Mouse (Mus musculus): ENCODE data around the gene Slc16a13. TPM values are rescaled to one million over a fixed set of nuclear protein-coding genes. Genes with fewer than 3 reads are reported as not detected.

Gene Slc16a13
- polyA plus RNA-seq, 1 experiment from 2014 or later = 2.6 TPM

GRCm38 (mm10) chr11:70207283-70207682, 13.6 kb downstream of the Slc16a13 start:
- Histone ChIP-seq H3K4me1 (ENCODE audit: control insufficient read depth, low read depth, low read length) (no peaks in the 10 kb centered on the region), H3K27ac (ENCODE audit: low read length) (no peak overlapping the region), H3K36me3 (ENCODE audit: control insufficient read depth, insufficient read depth) (no peaks in the 10 kb centered on the region), H3K4me3 (ENCODE audit: low read depth, low read length) (no peak overlapping the region), H3K27me3 (ENCODE audit: control insufficient read depth, insufficient read depth, low read depth, low read length) (peaks cover 4% of the 10 kb centered on the region), H3K9me3 (replicated peaks; ENCODE audit: control insufficient read depth, low read length) (no peaks in the 10 kb centered on the region), H3K9ac (ENCODE audit: low read depth, low read length) (no peak overlapping the region), H3K4me2 (ENCODE audit: low read depth, low read length) (no peak overlapping the region)
- 58% methylated on average over 7 of the region's 7 CpGs for WGBS (ENCODE audit: insufficient replicate concordance)
- ATAC-seq (ENCODE audit: low read depth) = no peak

DNA sequence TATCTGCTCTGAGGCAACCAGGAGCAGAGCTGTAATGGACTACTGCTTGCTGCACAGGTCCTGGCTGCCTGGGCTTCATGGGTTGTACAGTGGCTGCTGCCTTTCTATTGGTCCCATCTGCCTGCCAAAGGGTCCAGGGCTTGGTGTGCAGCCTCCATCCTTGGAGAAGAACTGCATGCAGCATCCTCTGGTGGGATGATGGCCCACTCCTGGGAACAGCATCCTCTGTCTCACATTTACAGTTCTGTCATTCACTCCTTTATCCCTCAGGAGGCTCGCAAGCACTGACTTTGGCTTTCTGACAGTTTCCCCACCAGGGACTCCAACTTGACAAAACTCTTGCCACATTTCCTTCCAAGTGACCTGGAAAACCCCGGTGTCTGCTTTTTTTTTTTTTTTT, 14.1 kb downstream of the Slc16a13 start:
- Histone ChIP-seq H3K27me3 (ENCODE audit: control insufficient read depth, insufficient read depth, low read depth, low read length) (no peaks in the 10 kb centered on the region), H3K4me1 (ENCODE audit: control insufficient read depth, low read depth, low read length) (no peaks in the 10 kb centered on the region), H3K27ac (ENCODE audit: low read length) (no peak overlapping the region), H3K9ac (ENCODE audit: low read depth, low read length) (no peak overlapping the region), H3K36me3 (ENCODE audit: control insufficient read depth, insufficient read depth) (no peaks in the 10 kb centered on the region), H3K4me2 (ENCODE audit: low read depth, low read length) (no peak overlapping the region), H3K4me3 (ENCODE audit: low read depth, low read length) (no peak overlapping the region), H3K9me3 (replicated peaks; ENCODE audit: control insufficient read depth, low read length) (no peaks in the 10 kb centered on the region)
- whole genome bisulfite sequencing (ENCODE audit: insufficient replicate concordance) = 44% methylated on average over 2 of the region's 2 CpGs
- ATAC-seq (ENCODE audit: low read depth) = no peak

- H3K9me3 ChIP-seq (replicated peaks; ENCODE audit: control insufficient read depth, low read length) = no peaks in the 10 kb centered on the region
- no peak overlapping the region for H3K4me3 ChIP-seq (ENCODE audit: low read depth, low read length)
- no peaks in the 10 kb centered on the region for H3K27me3 ChIP-seq (ENCODE audit: control insufficient read depth, insufficient read depth, low read depth, low read length)
- H3K4me1 ChIP-seq (ENCODE audit: control insufficient read depth, low read depth, low read length) = no peaks in the 10 kb centered on the region
- H3K4me2 ChIP-seq (ENCODE audit: low read depth, low read length) = no peak overlapping the region
- H3K36me3 ChIP-seq (ENCODE audit: control insufficient read depth, insufficient read depth) = no peaks in the 10 kb centered on the region
- H3K9ac ChIP-seq (ENCODE audit: low read depth, low read length) = no peak overlapping the region
- ATAC-seq (ENCODE audit: low read depth) = no peak
- no peak overlapping the region for H3K27ac ChIP-seq (ENCODE audit: low read length)
- WGBS (ENCODE audit: insufficient replicate concordance) = 34% methylated on average over 5 of the region's 5 CpGs
Observed at GRCm38 (mm10) chr11:70201691-70202090, 19.2 kb downstream of the Slc16a13 start.

DNA sequence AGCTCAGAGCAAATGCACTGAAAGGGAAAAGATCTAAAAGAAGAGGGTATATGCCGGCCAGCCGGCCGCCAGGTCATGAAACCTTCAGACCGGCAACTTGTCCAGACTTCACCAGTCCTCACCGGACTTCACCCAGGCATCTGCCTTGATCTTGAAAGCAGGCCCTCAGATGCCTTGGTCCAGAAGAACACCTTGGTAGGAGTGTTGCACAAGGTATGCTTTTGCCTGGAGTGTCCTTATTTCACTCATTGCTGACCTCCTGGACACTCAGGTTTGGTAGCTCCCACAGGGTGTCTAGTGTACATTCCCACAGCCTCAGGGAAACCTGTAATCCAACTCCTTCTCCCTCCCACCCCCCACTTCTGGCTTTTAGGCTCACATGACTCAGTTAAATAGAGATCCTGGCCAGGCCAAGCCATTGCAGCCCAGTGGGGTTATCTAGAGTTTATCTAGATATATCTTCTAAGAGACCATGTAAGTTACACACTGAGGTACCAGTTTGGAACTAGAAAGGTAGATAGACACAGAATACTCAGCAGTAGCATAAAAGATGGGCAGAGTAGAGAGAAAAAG, 20.7 kb downstream of the Slc16a13 start:
- H3K27ac ChIP-seq (ENCODE audit: low read length) = no peak overlapping the region
- H3K4me3 ChIP-seq (ENCODE audit: low read depth, low read length) = no peak overlapping the region
- H3K4me1 ChIP-seq (ENCODE audit: control insufficient read depth, low read depth, low read length) = no peaks in the 10 kb centered on the region
- no peak for ATAC-seq (ENCODE audit: low read depth)
- no peaks in the 10 kb centered on the region for H3K36me3 ChIP-seq (ENCODE audit: control insufficient read depth, insufficient read depth)
- no peak overlapping the region for H3K9ac ChIP-seq (ENCODE audit: low read depth, low read length)
- H3K27me3 ChIP-seq (ENCODE audit: control insufficient read depth, insufficient read depth, low read depth, low read length) = no peaks in the 10 kb centered on the region
- no peak overlapping the region for H3K4me2 ChIP-seq (ENCODE audit: low read depth, low read length)
- 73% methylated on average over 5 of the region's 5 CpGs for WGBS (ENCODE audit: insufficient replicate concordance)
- no peaks in the 10 kb centered on the region for H3K9me3 ChIP-seq (replicated peaks; ENCODE audit: control insufficient read depth, low read length)

DNA sequence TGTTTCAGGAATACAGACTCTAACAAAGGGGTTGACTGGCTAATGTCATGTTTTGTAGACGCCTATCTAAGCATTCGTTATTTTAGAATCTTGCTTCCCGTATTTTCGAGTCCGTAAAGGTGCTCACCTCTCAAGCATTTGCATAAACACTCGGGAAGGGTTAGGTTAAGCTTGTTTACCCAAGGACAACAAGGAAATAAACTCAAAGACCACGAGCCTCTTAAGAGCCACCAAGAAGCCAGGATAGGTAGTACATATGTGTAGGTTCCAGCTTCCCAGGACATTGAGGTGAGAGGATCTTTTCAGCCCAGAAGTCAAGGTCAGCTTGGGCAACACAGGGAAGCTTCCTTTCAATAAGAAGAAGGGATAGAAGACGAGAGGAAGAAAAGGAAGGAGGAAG, 21.8 kb downstream of the Slc16a13 start:
- no peaks in the 10 kb centered on the region for H3K27me3 ChIP-seq (ENCODE audit: control insufficient read depth, insufficient read depth, low read depth, low read length)
- ATAC-seq (ENCODE audit: low read depth) = no peak
- H3K4me3 ChIP-seq (ENCODE audit: low read depth, low read length) = no peak overlapping the region
- H3K4me1 ChIP-seq (ENCODE audit: control insufficient read depth, low read depth, low read length) = no peaks in the 10 kb centered on the region
- H3K9me3 ChIP-seq (replicated peaks; ENCODE audit: control insufficient read depth, low read length) = no peaks in the 10 kb centered on the region
- WGBS (ENCODE audit: insufficient replicate concordance) = 59% methylated on average over 8 of the region's 8 CpGs
- H3K4me2 ChIP-seq (ENCODE audit: low read depth, low read length) = no peak overlapping the region
- H3K27ac ChIP-seq (ENCODE audit: low read length) = no peak overlapping the region
- H3K9ac ChIP-seq (ENCODE audit: low read depth, low read length) = no peak overlapping the region
- H3K36me3 ChIP-seq (ENCODE audit: control insufficient read depth, insufficient read depth) = no peaks in the 10 kb centered on the region

DNA sequence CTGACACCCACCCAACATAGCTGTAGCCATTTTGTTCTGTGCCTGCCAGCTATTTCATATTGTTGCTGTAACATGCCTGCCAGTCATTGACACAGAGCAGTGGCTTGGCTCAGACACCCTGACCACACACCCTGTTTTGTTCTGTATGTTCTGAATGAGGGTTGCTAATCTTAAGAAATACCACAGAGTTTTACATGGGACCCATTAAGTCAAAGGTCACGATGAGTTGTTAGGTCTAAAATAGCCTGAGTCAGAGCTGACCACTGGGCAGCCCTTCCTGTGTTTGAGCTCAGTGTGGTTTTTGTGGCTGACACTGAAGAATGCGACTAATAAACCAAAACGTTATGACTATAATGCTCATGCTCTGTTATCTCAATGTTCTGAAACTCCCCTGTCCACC, 22.5 kb downstream of the Slc16a13 start:
- Histone ChIP-seq H3K9ac (ENCODE audit: low read depth, low read length) (no peak overlapping the region), H3K27me3 (ENCODE audit: control insufficient read depth, insufficient read depth, low read depth, low read length) (no peaks in the 10 kb centered on the region), H3K4me1 (ENCODE audit: control insufficient read depth, low read depth, low read length) (no peaks in the 10 kb centered on the region), H3K4me2 (ENCODE audit: low read depth, low read length) (no peak overlapping the region), H3K27ac (ENCODE audit: low read length) (no peak overlapping the region), H3K9me3 (replicated peaks; ENCODE audit: control insufficient read depth, low read length) (no peaks in the 10 kb centered on the region), H3K4me3 (ENCODE audit: low read depth, low read length) (no peak overlapping the region), H3K36me3 (ENCODE audit: control insufficient read depth, insufficient read depth) (no peaks in the 10 kb centered on the region)
- 38% methylated on average over 3 of the region's 3 CpGs for WGBS (ENCODE audit: insufficient replicate concordance)
- no peak for ATAC-seq (ENCODE audit: low read depth)

- no peaks in the 10 kb centered on the region for H3K9me3 ChIP-seq (replicated peaks; ENCODE audit: control insufficient read depth, low read length)
- ATAC-seq (ENCODE audit: low read depth) = no peak
- no peak overlapping the region for H3K9ac ChIP-seq (ENCODE audit: low read depth, low read length)
- H3K4me1 ChIP-seq (ENCODE audit: control insufficient read depth, low read depth, low read length) = no peaks in the 10 kb centered on the region
- no peak overlapping the region for H3K4me2 ChIP-seq (ENCODE audit: low read depth, low read length)
- no peaks in the 10 kb centered on the region for H3K36me3 ChIP-seq (ENCODE audit: control insufficient read depth, insufficient read depth)
- no peak overlapping the region for H3K4me3 ChIP-seq (ENCODE audit: low read depth, low read length)
- 56% methylated on average over 11 of the region's 11 CpGs for WGBS (ENCODE audit: insufficient replicate concordance)
- no peak overlapping the region for H3K27ac ChIP-seq (ENCODE audit: low read length)
- no peaks in the 10 kb centered on the region for H3K27me3 ChIP-seq (ENCODE audit: control insufficient read depth, insufficient read depth, low read depth, low read length)
Observed at GRCm38 (mm10) chr11:70193354-70194285, 27.2 kb downstream of the Slc16a13 start.

GRCm38 (mm10) chr11:70192157-70192556, 28.7 kb downstream of the Slc16a13 start:
- Histone ChIP-seq H3K27ac (ENCODE audit: low read length) (no peak overlapping the region), H3K4me2 (ENCODE audit: low read depth, low read length) (no peak overlapping the region), H3K9ac (ENCODE audit: low read depth, low read length) (no peak overlapping the region), H3K27me3 (ENCODE audit: control insufficient read depth, insufficient read depth, low read depth, low read length) (no peaks in the 10 kb centered on the region), H3K4me1 (ENCODE audit: control insufficient read depth, low read depth, low read length) (no peaks in the 10 kb centered on the region), H3K36me3 (ENCODE audit: control insufficient read depth, insufficient read depth) (no peaks in the 10 kb centered on the region), H3K9me3 (replicated peaks; ENCODE audit: control insufficient read depth, low read length) (no peaks in the 10 kb centered on the region), H3K4me3 (ENCODE audit: low read depth, low read length) (no peak overlapping the region)
- no peak for ATAC-seq (ENCODE audit: low read depth)
- 52% methylated on average over 4 of the region's 4 CpGs for WGBS (ENCODE audit: insufficient replicate concordance)

DNA sequence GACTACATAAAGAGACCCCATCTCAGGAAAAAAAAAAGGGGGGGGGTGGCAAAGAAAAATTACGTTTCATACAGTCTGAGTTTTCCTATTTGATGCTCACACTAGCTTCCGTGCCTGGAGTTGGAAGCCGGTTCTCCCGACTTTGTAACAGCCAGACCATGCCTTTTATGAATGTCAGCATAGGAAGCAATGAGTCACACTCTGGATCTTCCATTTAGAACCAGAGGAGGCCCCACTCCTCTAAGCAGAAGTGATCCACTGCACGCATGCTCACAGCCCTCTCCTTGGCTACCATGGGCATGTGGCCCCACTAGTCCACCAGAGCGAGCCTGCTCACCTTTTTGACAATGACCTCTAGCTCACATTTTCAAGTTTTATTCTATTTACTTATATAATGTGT, 29.7 kb downstream of the Slc16a13 start:
- WGBS (ENCODE audit: insufficient replicate concordance) = 60% methylated on average over 6 of the region's 6 CpGs
- H3K4me1 ChIP-seq (ENCODE audit: control insufficient read depth, low read depth, low read length) = no peaks in the 10 kb centered on the region
- no peaks in the 10 kb centered on the region for H3K36me3 ChIP-seq (ENCODE audit: control insufficient read depth, insufficient read depth)

More for the DNA sequence above, 29.7 kb downstream of the Slc16a13 start:
- no peak for ATAC-seq (ENCODE audit: low read depth)
- no peak overlapping the region for H3K9ac ChIP-seq (ENCODE audit: low read depth, low read length)
- no peak overlapping the region for H3K4me2 ChIP-seq (ENCODE audit: low read depth, low read length)
- H3K27ac ChIP-seq (ENCODE audit: low read length) = no peak overlapping the region
- no peak overlapping the region for H3K4me3 ChIP-seq (ENCODE audit: low read depth, low read length)
- no peaks in the 10 kb centered on the region for H3K27me3 ChIP-seq (ENCODE audit: control insufficient read depth, insufficient read depth, low read depth, low read length)
- no peaks in the 10 kb centered on the region for H3K9me3 ChIP-seq (replicated peaks; ENCODE audit: control insufficient read depth, low read length)

Measured in liver, embryonic 16.5 days (tissue).